Mouse (Mus musculus) kidney, embryonic 16.5 days (tissue): ENCODE results near the gene Dctn1. TPM values are rescaled to one million over a fixed set of nuclear protein-coding genes. Genes with fewer than 3 reads are reported as not detected.

ENCODE experiments used
- ATAC-seq: fragments of 200-750 bp; cut with Nextera tagmentation; 2 replicates; pipeline ENCODE4 v1.8.0; 2017; ENCODE audit warnings: moderate TSS enrichment; ENCODE audit not compliant: low FRiP score, low TSS enrichment
- H3K27ac ChIP-seq: fragments of 300-500 bp; sonication (generic); 2 replicates; pipeline ENCODE4 v1.5.1; 2014; ENCODE audit warnings: low read length
- H3K27me3 ChIP-seq: fragments of 300-500 bp; sonication (generic); 2 replicates; pipeline ENCODE4 v1.6.1; 2014; ENCODE audit warnings: low read length, control low read depth, mixed read lengths; ENCODE audit not compliant: insufficient read depth
- H3K36me3 ChIP-seq: fragments of 300-500 bp; sonication (generic); 2 replicates; pipeline ENCODE4 v1.6.1; 2014; ENCODE audit warnings: low read length, control low read depth, mixed read lengths; ENCODE audit not compliant: insufficient read depth
- H3K4me1 ChIP-seq: fragments of 300-500 bp; sonication (generic); 2 replicates; pipeline ENCODE4 v1.6.1; 2014; ENCODE audit warnings: low read length, control low read depth, mixed read lengths; ENCODE audit not compliant: insufficient read depth
- H3K4me2 ChIP-seq: fragments of 300-500 bp; sonication (generic); replicated peaks from 2 replicates; pipeline ENCODE4 v1.6.1; 2014; ENCODE audit warnings: low read depth, low read length
- H3K4me3 ChIP-seq: fragments of 300-500 bp; sonication (generic); 2 replicates; pipeline ENCODE4 v1.5.1; 2014; ENCODE audit warnings: mild to moderate bottlenecking, low read length
- H3K9ac ChIP-seq: fragments of 300-500 bp; sonication (generic); replicated peaks from 2 replicates; pipeline ENCODE4 v1.6.1; 2014; ENCODE audit warnings: low read length
- H3K9me3 ChIP-seq: fragments of 300-500 bp; sonication (generic); 2 replicates; pipeline ENCODE4 v1.6.1; 2016; ENCODE audit warnings: low read length, control low read depth
- WGBS: fragments of 180-500 bp; shearing (Covaris S2); extraction: QIAGEN DNeasy Blood & Tissue Kit; methylation state at CpG from one replicate; pipeline ENCODE4 v1.1.7; 2014; 5-methylcytosine and 5-hydroxymethylcytosine counted together
- polyA plus RNA-seq: library from polyadenylated mRNA; unstranded; fragments of >200 nt; fragmentation: Nextera tagmentation; extraction: Ambion mirVana; gene quantifications from 2 replicates; pipeline ENCODE4 v1.2.1, GENCODE M21; 2015

Gene Dctn1
- polyA plus RNA-seq, 1 experiment from 2014 or later: 101 TPM

GRCm38 (mm10) chr6:83161921-83162641, 3.6 kb upstream of the Dctn1 start:
- peak overlapping the region; percentile 53 for H3K9ac ChIP-seq
- H3K36me3 ChIP-seq: no peaks in the 10 kb centered on the region
- peak overlapping the region; percentile 85 for H3K4me2 ChIP-seq
- ATAC-seq: peak; percentile 42; the same call in 1 of the 2 replicates
- H3K27me3 ChIP-seq: peaks cover 24% of the 10 kb centered on the region
- no peak overlapping the region for H3K27ac ChIP-seq
- H3K4me3 ChIP-seq: peak overlapping the region; percentile 48
- H3K9me3 ChIP-seq: no peaks in the 10 kb centered on the region
- under 1% methylated on average over 49 of the region's 49 CpGs for WGBS
- H3K4me1 ChIP-seq: peaks cover 26% of the 10 kb centered on the region

- H3K27ac ChIP-seq: no peak overlapping the region
- H3K27me3 ChIP-seq: peaks cover 24% of the 10 kb centered on the region
- H3K36me3 ChIP-seq: no peaks in the 10 kb centered on the region
- WGBS: under 1% methylated on average over 8 of the region's 8 CpGs
- no peaks in the 10 kb centered on the region for H3K9me3 ChIP-seq
- ATAC-seq: no peak
- peak overlapping the region; percentile 53 for H3K9ac ChIP-seq
- peak overlapping the region; percentile 85 for H3K4me2 ChIP-seq
- H3K4me1 ChIP-seq: peaks cover 30% of the 10 kb centered on the region
- H3K4me3 ChIP-seq: peak overlapping the region; percentile 48
Measured at GRCm38 (mm10) chr6:83162701-83163100, 3.0 kb upstream of the Dctn1 start.

GRCm38 (mm10) chr6:83165026-83165606, 604 bp upstream of the Dctn1 start:
- Histone ChIP-seq H3K9ac (peak overlapping the region; percentile 93), H3K4me1 (peaks cover 36% of the 10 kb centered on the region), H3K36me3 (no peaks in the 10 kb centered on the region), H3K27ac (peak overlapping the region; percentile 64), H3K4me3 (peak overlapping the region; percentile 89), H3K27me3 (peaks cover 24% of the 10 kb centered on the region), H3K9me3 (no peaks in the 10 kb centered on the region), H3K4me2 (peak overlapping the region; percentile 80)
- WGBS: 4% methylated on average over 6 of the region's 6 CpGs
- no peak; the same call in 1 of the 2 replicates for ATAC-seq

GRCm38 (mm10) chr6:83166243-83166630, 517 bp downstream of the Dctn1 start:
- no peak; the same call in 1 of the 2 replicates for ATAC-seq
- Histone ChIP-seq H3K4me1 (peaks cover 37% of the 10 kb centered on the region), H3K9ac (peak overlapping the region; percentile 93), H3K36me3 (no peaks in the 10 kb centered on the region), H3K9me3 (no peaks in the 10 kb centered on the region), H3K27ac (peak overlapping the region; percentile 84), H3K4me3 (peak overlapping the region; percentile 89), H3K4me2 (peak overlapping the region; percentile 80), H3K27me3 (peaks cover 14% of the 10 kb centered on the region)
- 0% methylated on average over 12 of the region's 12 CpGs for WGBS

GRCm38 (mm10) chr6:83169872-83170271, 4.2 kb downstream of the Dctn1 start:
- Histone ChIP-seq H3K4me1 (peaks cover 20% of the 10 kb centered on the region), H3K36me3 (no peaks in the 10 kb centered on the region), H3K9ac (no peak overlapping the region), H3K27me3 (no peaks in the 10 kb centered on the region), H3K9me3 (no peaks in the 10 kb centered on the region), H3K4me2 (no peak overlapping the region), H3K4me3 (no peak overlapping the region), H3K27ac (no peak overlapping the region)
- WGBS: 34% methylated on average over 5 of the region's 5 CpGs
- ATAC-seq: no peak

GRCm38 (mm10) chr6:83171063-83171462, 5.3 kb downstream of the Dctn1 start:
- H3K27ac ChIP-seq: no peak overlapping the region
- peaks cover 17% of the 10 kb centered on the region for H3K4me1 ChIP-seq
- no peaks in the 10 kb centered on the region for H3K9me3 ChIP-seq
- H3K4me3 ChIP-seq: no peak overlapping the region
- no peak for ATAC-seq
- H3K36me3 ChIP-seq: no peaks in the 10 kb centered on the region
- H3K9ac ChIP-seq: no peak overlapping the region
- H3K4me2 ChIP-seq: no peak overlapping the region
- WGBS: 75% methylated on average over 5 of the region's 5 CpGs
- no peaks in the 10 kb centered on the region for H3K27me3 ChIP-seq

GRCm38 (mm10) chr6:83172240-83172920, 6.7 kb downstream of the Dctn1 start:
- no peak overlapping the region for H3K27ac ChIP-seq
- H3K27me3 ChIP-seq: no peaks in the 10 kb centered on the region
- no peaks in the 10 kb centered on the region for H3K9me3 ChIP-seq
- no peak overlapping the region for H3K4me3 ChIP-seq
- WGBS: 61% methylated on average over 9 of the region's 9 CpGs
- H3K9ac ChIP-seq: no peak overlapping the region
- H3K36me3 ChIP-seq: no peaks in the 10 kb centered on the region
- H3K4me2 ChIP-seq: no peak overlapping the region
- ATAC-seq: no peak
- H3K4me1 ChIP-seq: peaks cover 8% of the 10 kb centered on the region; the same call in 1 of the 2 replicates

GRCm38 (mm10) chr6:83175996-83176395, 10.3 kb downstream of the Dctn1 start:
- H3K9ac ChIP-seq: no peak overlapping the region
- no peak for ATAC-seq

GRCm38 (mm10) chr6:83179390-83180117, 13.8 kb downstream of the Dctn1 start:
- peak; percentile 77 for ATAC-seq
- no peaks in the 10 kb centered on the region for H3K27me3 ChIP-seq
- no peak overlapping the region for H3K27ac ChIP-seq
- WGBS: 21% methylated on average over 12 of the region's 12 CpGs
- peak overlapping the region; percentile 26 for H3K4me3 ChIP-seq
- no peaks in the 10 kb centered on the region for H3K9me3 ChIP-seq
- peaks cover 19% of the 10 kb centered on the region for H3K36me3 ChIP-seq
- H3K4me2 ChIP-seq: peak overlapping the region; percentile 55
- peak overlapping the region; percentile 22; the same call in 1 of the 2 replicates for H3K9ac ChIP-seq
- H3K4me1 ChIP-seq: peaks cover 13% of the 10 kb centered on the region

More at GRCm38 (mm10) chr6:83175996-83176395, 10.3 kb downstream of the Dctn1 start:
- Histone ChIP-seq H3K36me3 (no peaks in the 10 kb centered on the region), H3K27me3 (no peaks in the 10 kb centered on the region), H3K9me3 (no peaks in the 10 kb centered on the region), H3K4me3 (no peak overlapping the region), H3K27ac (no peak overlapping the region), H3K4me2 (no peak overlapping the region), H3K4me1 (peaks cover 13% of the 10 kb centered on the region)
- WGBS: 77% methylated on average over 8 of the region's 8 CpGs
